Mouse (Mus musculus) intestine, embryonic 14.5 days (tissue): ENCODE measurements around the gene Bnip2. TPM values are rescaled to one million over a fixed set of nuclear protein-coding genes. Genes with fewer than 3 reads are reported as not detected.
A peak's percentile ranks its signal among the peaks of the same experiment; 100 is the strongest.

ENCODE experiments used
- ATAC-seq: fragments of 200-750 bp; cut with Nextera tagmentation; replicated peaks from 2 replicates; pipeline ENCODE4 v1.8.0; 2017; ENCODE audit warnings: low read depth, moderate number of reproducible peaks, moderate TSS enrichment, moderate library complexity; ENCODE audit not compliant: low FRiP score, low TSS enrichment
- DNase-seq: peaks from one replicate; pipeline ENCODE4 v3.0.0-alpha.2; 2018; ENCODE audit warnings: low spot score
- H3K27ac ChIP-seq: fragments of 300-500 bp; sonication (generic); 2 replicates; pipeline ENCODE4 v1.5.1; 2014; ENCODE audit warnings: low read depth, mild to moderate bottlenecking, control low read depth
- H3K27me3 ChIP-seq: fragments of 300-500 bp; sonication (generic); replicated peaks from 2 replicates; pipeline ENCODE4 v1.6.1; 2014; ENCODE audit warnings: low read length, control low read depth; ENCODE audit not compliant: control insufficient read depth, insufficient read depth
- H3K36me3 ChIP-seq: fragments of 300-500 bp; sonication (generic); 2 replicates; pipeline ENCODE4 v1.6.1; 2014; ENCODE audit warnings: low read length, control low read depth; ENCODE audit not compliant: control insufficient read depth, insufficient read depth
- H3K4me1 ChIP-seq: fragments of 300-500 bp; sonication (generic); replicated peaks from 2 replicates; pipeline ENCODE4 v1.6.1; 2014; ENCODE audit warnings: low read length, control low read depth, mixed read lengths; ENCODE audit not compliant: control insufficient read depth, insufficient read depth
- H3K4me2 ChIP-seq: fragments of 300-500 bp; sonication (generic); 2 replicates; pipeline ENCODE4 v1.6.1; 2014; ENCODE audit warnings: low read length
- H3K4me3 ChIP-seq: fragments of 300-500 bp; sonication (generic); 2 replicates; pipeline ENCODE4 v1.5.1; 2014; ENCODE audit warnings: low read depth, low read length, control low read depth, mixed read lengths
- H3K9ac ChIP-seq: fragments of 300-500 bp; sonication (generic); 2 replicates; pipeline ENCODE4 v1.6.1; 2014; ENCODE audit warnings: mild to moderate bottlenecking, low read length
- H3K9me3 ChIP-seq: fragments of 300-500 bp; sonication (generic); 2 replicates; pipeline ENCODE4 v1.6.1; 2016; ENCODE audit warnings: low read length, control low read depth; ENCODE audit not compliant: control insufficient read depth
- WGBS: fragments of 180-500 bp; shearing (Covaris S2); extraction: QIAGEN DNeasy Blood & Tissue Kit; methylation state at CpG from one replicate; pipeline ENCODE4 v1.1.7; 2014; 5-methylcytosine and 5-hydroxymethylcytosine counted together
- polyA plus RNA-seq: library from polyadenylated mRNA; unstranded; fragments of >200 nt; fragmentation: Nextera tagmentation; extraction: Ambion mirVana; gene quantifications from 2 replicates; pipeline ENCODE4 v1.2.1, GENCODE M21; 2014

Bnip2 gene
- polyA plus RNA-seq, 1 experiment from 2014 or later: 83.7 TPM

- Histone ChIP-seq H3K27me3 (no peaks in the 10 kb centered on the region), H3K36me3 (no peaks in the 10 kb centered on the region), H3K4me1 (peaks cover 21% of the 10 kb centered on the region), H3K27ac (0 out of 2 replicates have a peak overlapping the region, but pooled peaks have one; percentile 33), H3K4me2 (no peak overlapping the region), H3K4me3 (no peak overlapping the region), H3K9me3 (no peaks in the 10 kb centered on the region), H3K9ac (no peak overlapping the region)
- DNase-seq (no peak), ATAC-seq (0 out of 2 replicates have a peak, but pooled peaks have one; percentile 47)
- 24% methylated on average over 3 of the region's 3 CpGs for WGBS
These were observed 58.6 kb downstream of the Bnip2 start for GRCm38 (mm10) chr9:70047839-70048238.

DNA sequence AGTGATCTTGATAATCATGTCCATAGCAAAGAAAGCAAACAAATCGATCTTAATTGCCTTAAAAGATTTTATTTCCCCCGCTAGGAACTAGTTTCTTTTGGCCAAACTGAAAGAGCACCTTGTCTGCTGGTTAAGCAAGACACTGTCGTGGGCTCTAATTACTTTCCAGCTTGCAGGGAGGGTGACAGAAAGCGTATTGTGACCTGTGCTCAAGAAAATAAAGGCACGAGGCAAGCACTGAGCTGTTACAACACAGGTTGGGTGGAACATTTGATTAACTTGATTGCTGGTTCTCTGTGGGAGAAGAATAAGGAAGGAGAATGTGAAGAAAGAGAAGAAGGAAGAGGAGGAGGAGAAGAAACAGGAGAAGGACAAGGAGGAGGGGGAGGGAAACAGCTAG, 59.0 kb downstream of the Bnip2 start:
- H3K9ac ChIP-seq: no peak overlapping the region
- peak overlapping the region; percentile 59 for H3K27ac ChIP-seq
- no peak for DNase-seq
- H3K27me3 ChIP-seq: no peaks in the 10 kb centered on the region
- no peak for ATAC-seq
- no peak overlapping the region for H3K4me2 ChIP-seq
- peaks cover 21% of the 10 kb centered on the region for H3K4me1 ChIP-seq
- no peaks in the 10 kb centered on the region for H3K36me3 ChIP-seq
- 39% methylated on average over 5 of the region's 5 CpGs for WGBS
- H3K9me3 ChIP-seq: no peaks in the 10 kb centered on the region
- no peak overlapping the region for H3K4me3 ChIP-seq

DNA sequence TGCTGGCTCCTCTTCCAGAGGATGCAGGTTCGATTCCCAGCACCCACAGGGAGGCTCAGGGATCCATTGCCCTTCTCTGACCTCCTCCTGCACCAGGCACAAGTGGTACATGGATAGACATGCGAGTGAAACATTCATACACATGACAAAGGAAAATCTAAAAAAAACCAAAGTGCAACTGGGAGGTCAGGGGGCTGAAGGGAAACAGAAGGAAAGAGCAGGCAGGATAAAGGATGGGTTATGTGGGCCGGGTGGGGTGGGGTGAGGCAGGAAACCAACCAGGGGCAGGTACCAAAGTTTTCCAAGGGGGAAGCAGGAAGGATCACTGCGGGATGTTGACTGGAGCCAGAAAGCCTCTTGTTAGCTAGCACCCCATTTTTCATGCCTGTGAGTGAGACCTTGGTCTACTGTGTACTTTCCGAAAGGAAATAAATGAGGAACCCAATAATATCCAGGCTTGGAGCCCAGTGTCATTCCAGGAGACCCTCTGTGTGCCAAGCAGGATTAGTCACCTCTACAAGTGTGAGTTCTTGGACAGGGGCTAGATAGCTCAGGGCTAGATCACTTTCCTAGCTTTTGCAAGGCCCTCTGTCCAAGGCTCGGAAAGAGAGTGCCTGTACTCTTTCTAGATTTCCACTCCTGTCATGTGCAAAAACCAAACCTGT, 59.6 kb downstream of the Bnip2 start:
- Histone ChIP-seq H3K27me3 (no peaks in the 10 kb centered on the region), H3K27ac (peak overlapping the region; percentile 59), H3K9me3 (no peaks in the 10 kb centered on the region), H3K4me2 (no peak overlapping the region), H3K4me3 (no peak overlapping the region), H3K4me1 (peaks cover 21% of the 10 kb centered on the region), H3K9ac (no peak overlapping the region), H3K36me3 (no peaks in the 10 kb centered on the region)
- 38% methylated on average over 6 of the region's 6 CpGs for WGBS
- DNase-seq: no peak
- ATAC-seq: no peak

- Histone ChIP-seq H3K36me3 (no peaks in the 10 kb centered on the region), H3K9me3 (no peaks in the 10 kb centered on the region), H3K4me3 (no peak overlapping the region), H3K4me1 (peaks cover 21% of the 10 kb centered on the region), H3K9ac (no peak overlapping the region), H3K27ac (peak overlapping the region; percentile 59), H3K27me3 (no peaks in the 10 kb centered on the region), H3K4me2 (no peak overlapping the region; the same call in 1 of the 2 replicates)
- DNase-seq (no peak), ATAC-seq (no peak)
- WGBS: 18% methylated on average over 3 of the region's 3 CpGs
These were observed 60.1 kb downstream of the Bnip2 start for GRCm38 (mm10) chr9:70049416-70049783.

- no peak for ATAC-seq
- H3K27me3 ChIP-seq: no peaks in the 10 kb centered on the region
- no peak overlapping the region; the same call in 1 of the 2 replicates for H3K4me2 ChIP-seq
- H3K4me3 ChIP-seq: no peak overlapping the region
- H3K4me1 ChIP-seq: peaks cover 18% of the 10 kb centered on the region
- no peak for DNase-seq
- no peaks in the 10 kb centered on the region for H3K9me3 ChIP-seq
- no peaks in the 10 kb centered on the region for H3K36me3 ChIP-seq
- no peak overlapping the region for H3K9ac ChIP-seq
- H3K27ac ChIP-seq: no peak overlapping the region
- 22% methylated on average over 8 of the region's 8 CpGs for WGBS
These were observed 60.6 kb downstream of the Bnip2 start for GRCm38 (mm10) chr9:70049839-70050238.

- 76% methylated on average over 3 of the region's 3 CpGs for WGBS
- no peak for ATAC-seq
These were observed 63.5 kb downstream of the Bnip2 start for GRCm38 (mm10) chr9:70052730-70053129.

GRCm38 (mm10) chr9:70053411-70053810, 64.1 kb downstream of the Bnip2 start:
- Histone ChIP-seq H3K4me3 (no peak overlapping the region), H3K4me1 (peaks cover 16% of the 10 kb centered on the region), H3K9ac (no peak overlapping the region), H3K4me2 (no peak overlapping the region), H3K9me3 (no peaks in the 10 kb centered on the region), H3K27me3 (no peaks in the 10 kb centered on the region), H3K27ac (no peak overlapping the region), H3K36me3 (no peaks in the 10 kb centered on the region)
- DNase-seq: no peak
- 30% methylated on average over 3 of the region's 3 CpGs for WGBS
- no peak for ATAC-seq

More at GRCm38 (mm10) chr9:70052730-70053129, 63.5 kb downstream of the Bnip2 start:
- Histone ChIP-seq H3K4me3 (no peak overlapping the region), H3K9me3 (no peaks in the 10 kb centered on the region), H3K4me2 (no peak overlapping the region), H3K27me3 (no peaks in the 10 kb centered on the region), H3K36me3 (no peaks in the 10 kb centered on the region), H3K27ac (no peak overlapping the region), H3K4me1 (peaks cover 16% of the 10 kb centered on the region), H3K9ac (no peak overlapping the region)
- no peak for DNase-seq
